Mouse (Mus musculus) retina, postnatal 1 day (tissue): ENCODE results near the gene Plcb4.
A peak's percentile ranks its signal among the peaks of the same experiment; 100 is the strongest.

ENCODE experiments used
- DNase-seq: peaks from one replicate; pipeline ENCODE4 v3.0.0-alpha.2; 2012

Plcb4 gene

DNA sequence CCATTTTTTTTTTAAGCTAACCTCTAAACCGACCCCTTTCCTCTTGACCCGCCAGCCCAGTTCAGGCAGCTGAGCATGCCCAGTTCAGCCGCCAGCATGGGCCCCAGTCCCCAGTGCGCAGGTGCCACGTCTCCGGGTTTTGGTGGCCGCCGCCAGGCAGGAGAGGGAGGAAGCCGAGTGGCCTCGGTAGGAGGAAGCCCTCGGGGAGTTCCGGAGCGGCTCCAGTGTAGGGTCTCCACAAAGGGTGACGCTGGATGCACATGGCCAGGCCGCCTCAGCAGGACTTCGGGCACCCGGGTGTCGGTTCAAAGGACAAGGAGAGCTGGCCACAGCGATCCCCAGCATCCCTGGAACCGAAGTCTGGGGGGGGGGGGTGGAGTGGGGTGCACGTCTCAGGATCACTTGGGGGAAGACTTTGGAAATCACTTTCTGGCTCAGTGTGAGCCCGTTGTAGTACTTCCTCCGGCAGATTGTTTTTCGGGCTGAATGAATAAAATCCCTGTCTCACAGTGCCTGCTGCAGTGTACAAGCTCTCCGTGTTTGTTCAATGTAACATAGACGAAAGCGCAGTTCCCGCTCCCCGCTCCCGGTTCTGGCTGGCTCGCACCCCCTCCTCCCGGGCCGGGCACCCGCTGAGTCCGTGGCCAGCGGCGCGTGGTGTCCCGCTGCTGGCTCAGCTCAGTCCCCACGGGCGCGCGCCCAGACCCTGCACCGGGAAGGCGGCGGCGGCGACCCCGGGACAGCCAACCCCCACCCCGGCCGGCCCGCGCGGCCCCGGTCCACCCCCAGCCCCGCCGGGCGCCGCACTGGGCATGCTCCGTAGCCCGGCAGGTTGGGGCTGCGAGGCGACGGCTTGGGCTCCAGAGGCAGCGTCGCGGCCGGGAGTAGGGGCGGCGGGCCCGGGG, at the start of gene Plcb4:
Gene Plcb4 (plus strand): TSS at position 526 of the 905 bp plus-strand sequence.
- peak; percentile 93 for DNase-seq

GRCm38 (mm10) chr2:135614651-135615261, 44.1 kb upstream of the Plcb4 start:
- DNase-seq = peak; percentile 6

- DNase-seq = no peak
Observed at GRCm38 (mm10) chr2:135616090-135616489, 42.7 kb upstream of the Plcb4 start.

DNA sequence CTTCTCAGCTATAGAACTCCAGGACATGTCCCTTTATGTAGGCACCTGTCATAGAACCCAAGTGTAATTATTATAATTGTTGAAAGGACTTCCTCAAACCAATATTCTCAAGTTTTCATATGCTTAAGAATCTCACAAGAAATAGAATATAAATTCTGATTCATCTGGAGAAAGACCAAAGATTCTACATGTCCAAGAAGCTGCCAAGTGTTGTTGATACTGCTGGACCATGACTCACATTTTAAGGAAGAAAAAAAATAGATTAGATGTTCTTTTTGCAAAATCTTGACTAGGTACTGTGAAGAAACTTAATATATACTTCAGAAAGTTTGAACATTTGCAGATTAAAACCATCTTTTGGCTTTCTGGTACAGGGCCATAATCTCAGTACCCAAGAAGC, 40.3 kb upstream of the Plcb4 start:
- no peak for DNase-seq

GRCm38 (mm10) chr2:135619956-135620355, 38.9 kb upstream of the Plcb4 start:
- no peak for DNase-seq

GRCm38 (mm10) chr2:135627821-135628220, 31.0 kb upstream of the Plcb4 start:
- DNase-seq = no peak

- no peak for DNase-seq
Observed at GRCm38 (mm10) chr2:135637227-135637626, 21.6 kb upstream of the Plcb4 start.

GRCm38 (mm10) chr2:135641002-135641401, 17.8 kb upstream of the Plcb4 start:
- no peak for DNase-seq

DNA sequence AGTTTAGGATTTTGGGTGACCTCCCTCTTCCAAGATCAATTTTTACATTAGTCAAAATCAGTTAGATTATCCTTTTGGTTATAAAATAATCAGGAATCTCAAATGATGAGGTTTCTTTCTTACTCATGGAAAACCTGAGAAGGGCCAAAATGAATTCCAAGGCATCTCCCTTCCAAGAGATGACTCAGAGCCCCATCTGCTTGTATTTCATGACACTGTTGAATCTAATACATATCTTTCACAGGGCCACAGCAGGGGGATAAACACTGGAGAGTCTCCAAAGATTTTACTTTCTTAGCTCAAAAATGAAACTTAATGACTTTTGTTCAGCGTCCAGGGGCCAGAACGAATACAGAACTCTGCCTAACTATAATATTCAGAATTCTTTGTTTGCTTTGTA, 17.2 kb upstream of the Plcb4 start:
- DNase-seq = no peak

- DNase-seq = no peak
Observed at GRCm38 (mm10) chr2:135646226-135646625, 12.6 kb upstream of the Plcb4 start.

GRCm38 (mm10) chr2:135646654-135647053, 12.2 kb upstream of the Plcb4 start:
- no peak for DNase-seq

GRCm38 (mm10) chr2:135647985-135648384, 10.8 kb upstream of the Plcb4 start:
- DNase-seq = no peak

GRCm38 (mm10) chr2:135650885-135651284, 7.9 kb upstream of the Plcb4 start:
- DNase-seq = no peak

- no peak for DNase-seq
Observed at GRCm38 (mm10) chr2:135652040-135652439, 6.8 kb upstream of the Plcb4 start.

- no peak for DNase-seq
Observed at GRCm38 (mm10) chr2:135652451-135652850, 6.4 kb upstream of the Plcb4 start.

- DNase-seq = no peak
Observed at GRCm38 (mm10) chr2:135655948-135656347, 2.9 kb upstream of the Plcb4 start.

DNA sequence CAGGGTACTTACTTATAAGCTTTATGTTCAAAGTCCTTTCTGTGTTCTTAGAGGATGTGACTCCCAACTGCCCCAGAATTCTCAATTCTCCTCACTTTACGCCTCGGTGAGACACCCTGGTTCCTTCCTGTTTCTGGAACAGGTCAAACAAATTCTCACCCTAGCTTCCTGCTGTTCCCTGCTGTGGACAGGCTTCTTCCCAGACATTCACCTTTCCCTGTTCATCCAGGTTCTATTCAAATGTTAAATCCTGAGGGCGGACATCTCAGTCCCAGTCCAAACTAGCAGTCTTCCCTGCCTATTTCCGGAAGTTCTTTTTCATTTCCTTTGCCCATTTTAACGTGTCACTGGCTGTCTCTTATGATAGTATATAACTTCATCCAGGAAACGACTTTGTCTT, 2.2 kb upstream of the Plcb4 start:
- DNase-seq = no peak

DNA sequence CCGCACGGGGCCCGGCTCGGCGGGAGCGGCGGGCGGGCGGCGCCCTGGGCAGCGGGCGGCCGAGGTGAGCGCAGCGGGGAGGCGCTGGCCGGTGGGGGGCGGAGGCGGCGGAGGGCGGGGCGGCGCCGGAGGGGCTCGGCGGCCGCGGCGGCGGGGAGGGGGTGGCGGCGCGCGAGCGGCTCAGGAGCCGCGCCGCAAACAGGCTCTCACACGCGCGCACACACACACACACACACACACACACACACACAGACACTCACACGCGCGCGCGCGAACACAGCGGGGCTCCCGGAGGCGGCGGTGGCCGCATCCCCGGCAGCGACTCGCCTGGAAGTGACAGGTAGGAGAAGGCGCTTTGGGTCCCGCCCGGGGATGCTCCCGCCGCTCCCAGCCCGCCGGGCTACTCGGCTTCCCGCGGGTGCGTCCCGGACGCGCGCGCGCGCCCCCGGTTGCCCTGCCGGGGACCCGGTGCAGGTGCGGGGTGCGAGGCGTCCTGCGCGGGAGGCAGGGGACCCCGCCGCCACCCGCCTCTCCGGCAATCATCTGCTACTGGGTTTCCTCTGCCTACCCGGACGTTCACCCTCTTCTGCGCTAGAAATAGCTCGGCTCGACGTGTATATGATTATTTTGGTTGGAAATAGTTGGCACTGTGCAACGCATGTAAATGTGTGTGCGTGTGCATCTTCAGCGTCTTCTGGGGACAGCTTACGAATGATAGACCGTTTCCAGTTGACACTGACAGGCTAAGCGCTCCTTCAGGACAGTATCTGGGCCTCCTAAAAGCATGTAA, 775 bp downstream of the Plcb4 start:
- DNase-seq = peak; percentile 80

- DNase-seq = no peak
Observed at GRCm38 (mm10) chr2:135660816-135661215, 2.0 kb downstream of the Plcb4 start.

DNA sequence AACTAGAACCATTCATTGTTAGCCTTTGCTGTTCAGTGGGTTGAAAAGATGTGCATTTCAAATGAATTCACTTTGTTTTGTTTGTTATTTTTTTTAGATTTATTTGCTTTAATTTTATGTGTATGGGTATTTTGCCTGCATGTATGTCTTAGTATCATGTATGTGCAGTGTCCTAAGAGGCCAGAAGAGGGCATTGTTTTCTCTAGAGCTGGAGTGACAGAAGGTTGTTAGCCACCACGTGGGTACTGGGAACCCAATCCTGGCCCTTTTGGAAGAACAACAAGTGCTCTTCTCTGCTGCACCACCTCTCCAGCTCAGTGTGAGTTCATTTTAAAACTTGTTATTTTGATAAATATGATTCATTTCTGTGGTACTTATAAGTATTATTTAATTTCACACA, 5.0 kb downstream of the Plcb4 start:
- DNase-seq = no peak

- no peak for DNase-seq
Observed at GRCm38 (mm10) chr2:135667496-135667895, 8.7 kb downstream of the Plcb4 start.

DNA sequence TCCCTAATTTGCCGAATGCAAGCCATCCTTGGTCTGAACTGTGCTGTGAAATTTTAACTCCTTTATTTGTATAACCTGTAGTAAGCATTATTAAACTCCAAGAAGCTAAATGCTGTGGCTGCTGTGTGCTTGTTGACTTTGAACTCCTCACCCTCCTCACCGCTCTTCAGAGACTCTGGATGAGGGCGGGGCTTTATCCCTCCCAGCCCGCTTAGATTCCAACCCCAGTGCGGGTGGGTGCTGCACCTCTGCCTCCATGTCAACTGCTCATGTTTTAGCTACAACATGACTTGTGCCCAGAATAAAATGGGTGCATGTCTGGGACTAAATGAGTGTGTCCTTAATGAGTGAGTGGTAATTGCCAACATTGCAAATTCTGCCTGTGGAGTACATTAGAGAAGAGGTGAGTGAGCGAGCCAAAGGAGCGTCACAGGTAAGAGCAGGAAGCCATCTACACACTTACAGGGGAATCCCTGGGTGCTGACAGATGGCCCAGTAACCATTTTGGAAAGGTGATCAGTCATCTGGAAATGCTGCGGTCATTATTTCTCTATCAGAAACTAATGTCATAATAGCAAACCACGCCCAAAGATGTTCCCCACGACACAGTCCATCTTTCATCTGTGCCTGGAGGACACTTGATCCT, 13.8 kb downstream of the Plcb4 start:
- DNase-seq = no peak

- DNase-seq = no peak
Observed at GRCm38 (mm10) chr2:135673649-135674048, 14.8 kb downstream of the Plcb4 start.
